Mouse (Mus musculus): ENCODE measurements around the gene Prrg2. TPM values are rescaled to one million over a fixed set of nuclear protein-coding genes. Genes with fewer than 3 reads are reported as not detected.

Gene Prrg2
- polyA plus RNA-seq, 1 experiment from 2014 or later, result 29.5 TPM

DNA sequence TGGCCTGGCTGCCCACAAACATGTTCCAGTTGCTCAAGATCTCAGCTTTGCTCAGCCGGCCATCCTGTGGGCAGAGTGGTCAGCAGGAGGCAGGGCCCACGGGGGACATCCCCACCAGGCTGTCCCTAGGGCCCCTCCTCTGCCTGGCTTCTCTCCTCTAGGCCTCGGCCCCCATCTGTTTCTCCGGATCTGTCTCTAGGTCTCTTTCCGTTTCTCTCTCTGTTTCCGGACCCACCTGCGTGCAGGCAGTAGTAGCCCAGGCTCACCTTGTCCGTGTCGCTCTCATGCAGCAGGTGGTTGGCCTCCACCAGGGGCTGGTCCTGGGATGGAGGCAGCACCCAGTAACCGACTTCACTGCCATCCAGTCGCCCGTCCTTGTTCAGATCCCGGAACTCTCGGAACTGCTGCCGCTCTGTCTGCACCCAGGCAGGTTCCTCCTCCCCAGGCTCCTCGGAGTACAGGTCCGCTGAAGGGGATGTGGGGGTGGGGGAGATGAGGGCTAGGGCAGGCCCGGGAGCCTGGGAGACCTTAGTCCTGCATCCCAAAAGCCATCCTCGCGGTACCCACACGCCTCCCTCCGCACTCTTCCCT is 20.9 kb upstream of the Prrg2 start:
- Histone ChIP-seq H3K36me3 (peaks cover 28% of the 10 kb centered on the region), H3K4me2 (replicated peaks) (0 out of 2 replicates have a peak overlapping the region, but pooled peaks have one; percentile 2), H3K4me3 (replicated peaks) (no peak overlapping the region), H3K9me3 (no peaks in the 10 kb centered on the region), H3K27me3 (replicated peaks) (no peaks in the 10 kb centered on the region), H3K9ac (no peak overlapping the region), H3K4me1 (replicated peaks) (peaks cover 8% of the 10 kb centered on the region; the same call in 1 of the 2 replicates), H3K27ac (0 out of 2 replicates have a peak overlapping the region, but pooled peaks have one; percentile 28)
- 82% methylated on average over 22 of the region's 22 CpGs for WGBS
- ATAC-seq, result no peak

DNA sequence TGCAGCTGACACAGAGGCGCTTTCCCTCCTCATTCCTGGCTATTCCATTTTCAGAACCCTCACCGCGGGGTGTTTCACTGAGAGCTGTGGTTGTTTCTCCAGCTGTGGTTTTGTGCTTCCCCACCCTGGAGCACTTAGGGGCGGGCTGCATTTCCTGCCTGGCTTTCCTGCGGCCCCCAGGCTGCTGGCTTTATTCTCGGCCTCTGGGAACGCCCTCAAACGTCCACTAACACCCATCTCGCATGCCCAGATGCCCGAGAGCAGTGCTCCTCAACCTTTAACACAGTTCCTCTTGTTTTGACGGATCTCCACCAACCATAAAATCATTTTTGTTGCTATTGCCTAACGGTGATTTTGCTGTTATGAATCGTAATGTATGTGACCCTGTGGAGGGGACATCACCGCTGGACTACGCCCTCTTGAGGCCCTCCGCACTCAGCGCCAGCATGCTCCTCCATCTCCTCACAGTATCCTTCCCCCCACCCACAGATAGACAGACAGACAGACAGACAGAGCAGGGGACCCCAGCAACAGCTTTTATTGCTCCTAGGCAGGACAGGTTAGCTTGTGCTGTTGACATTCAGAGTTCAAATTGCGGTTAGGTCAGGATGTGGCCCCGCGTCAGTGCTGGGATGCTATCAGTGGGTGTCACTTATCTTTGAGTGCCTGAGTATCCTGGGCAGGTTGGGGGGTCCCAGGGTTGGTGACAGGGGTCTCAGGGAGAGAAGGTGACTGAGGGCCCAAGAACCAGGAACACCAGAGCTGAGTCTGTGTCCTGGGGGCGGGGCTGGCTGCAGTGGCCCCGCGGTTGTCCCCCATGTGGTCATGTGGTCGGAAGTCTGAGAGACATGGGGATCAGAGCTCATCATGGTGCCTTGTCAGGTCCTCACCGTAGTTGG is 20.2 kb upstream of the Prrg2 start:
- whole genome bisulfite sequencing, result 60% methylated on average over 25 of the region's 25 CpGs
- Histone ChIP-seq H3K27ac (peak overlapping the region; percentile 27; the same call in 1 of the 2 replicates), H3K4me2 (replicated peaks) (peak overlapping the region; percentile 36), H3K4me3 (replicated peaks) (no peak overlapping the region), H3K9me3 (no peaks in the 10 kb centered on the region), H3K9ac (no peak overlapping the region), H3K4me1 (replicated peaks) (peaks cover 8% of the 10 kb centered on the region; the same call in 1 of the 2 replicates), H3K36me3 (peaks cover 26% of the 10 kb centered on the region), H3K27me3 (replicated peaks) (no peaks in the 10 kb centered on the region)
- peak; percentile 27; the same call in 1 of the 2 replicates for ATAC-seq

DNA sequence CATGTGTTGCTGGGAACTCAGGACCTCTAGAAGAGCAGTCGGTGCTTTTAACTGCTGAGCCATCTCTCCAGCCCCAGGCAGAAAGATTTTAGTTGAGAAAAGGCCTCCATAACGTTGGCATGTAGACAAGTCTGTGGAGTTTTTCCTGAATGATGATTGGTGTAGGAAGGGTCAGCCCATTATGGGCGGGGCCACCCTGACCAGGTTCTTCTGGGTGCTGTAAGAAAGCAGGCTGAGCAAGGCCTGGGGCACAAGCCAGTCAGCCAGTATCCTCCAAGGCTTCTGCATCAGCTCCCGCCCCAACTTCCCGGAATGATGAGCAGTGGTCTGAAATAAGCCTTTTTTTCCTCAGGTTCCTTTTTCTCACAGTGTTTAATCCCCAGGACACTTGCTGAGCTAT is 18.5 kb upstream of the Prrg2 start:
- Histone ChIP-seq H3K36me3 (peaks cover 22% of the 10 kb centered on the region), H3K27me3 (replicated peaks) (no peaks in the 10 kb centered on the region), H3K27ac (no peak overlapping the region), H3K9ac (no peak overlapping the region), H3K4me2 (replicated peaks) (no peak overlapping the region), H3K9me3 (no peaks in the 10 kb centered on the region), H3K4me1 (replicated peaks) (peaks cover 8% of the 10 kb centered on the region; the same call in 1 of the 2 replicates), H3K4me3 (replicated peaks) (no peak overlapping the region)
- 58% methylated on average over 5 of the region's 5 CpGs for WGBS
- ATAC-seq, result no peak

DNA sequence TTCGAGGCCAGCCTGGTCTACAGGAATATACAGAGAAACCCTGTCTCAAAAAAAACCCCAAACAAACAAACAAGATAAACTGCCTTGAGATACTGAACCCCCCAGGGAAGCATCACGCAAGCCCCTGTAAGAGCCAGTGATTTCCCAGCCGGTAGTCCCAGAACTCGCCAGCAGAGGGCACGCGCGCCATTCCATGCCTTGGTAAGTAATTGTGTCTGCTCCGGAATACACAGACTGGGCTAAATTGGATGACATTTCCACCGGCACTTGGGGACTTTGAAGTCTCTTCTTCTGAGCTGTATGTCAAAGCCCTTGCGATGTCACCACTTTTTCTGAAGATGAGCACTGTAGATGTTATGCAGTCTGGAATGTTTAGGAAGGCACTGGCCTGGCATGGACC is 17.4 kb upstream of the Prrg2 start:
- H3K9me3 ChIP-seq, result no peaks in the 10 kb centered on the region
- H3K27me3 ChIP-seq (replicated peaks), result no peaks in the 10 kb centered on the region
- no peak overlapping the region for H3K4me3 ChIP-seq (replicated peaks)
- H3K4me1 ChIP-seq (replicated peaks), result peaks cover 8% of the 10 kb centered on the region; the same call in 1 of the 2 replicates
- no peak overlapping the region for H3K4me2 ChIP-seq (replicated peaks)
- under 1% methylated on average over 10 of the region's 10 CpGs for WGBS
- no peak for ATAC-seq
- H3K27ac ChIP-seq, result no peak overlapping the region
- H3K36me3 ChIP-seq, result peaks cover 27% of the 10 kb centered on the region
- no peak overlapping the region for H3K9ac ChIP-seq

DNA sequence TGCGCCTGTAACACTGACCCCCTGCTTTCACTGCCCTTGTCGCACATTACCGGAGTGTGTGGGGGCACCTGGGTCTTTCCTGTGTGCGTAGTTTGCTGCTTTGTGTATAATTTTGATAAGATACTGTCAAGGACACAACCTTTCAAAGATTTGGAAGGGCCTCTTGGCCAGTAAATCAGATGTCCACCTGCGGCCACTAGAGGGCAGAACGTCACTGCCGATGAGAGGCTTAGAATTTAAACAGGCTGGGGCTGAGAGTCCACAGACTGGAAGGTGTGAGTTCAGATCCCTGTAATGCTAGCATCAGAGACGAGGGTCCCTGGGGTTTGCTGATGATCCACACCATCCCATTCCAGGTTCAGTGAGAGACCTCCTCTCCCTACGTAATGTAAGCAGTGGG is 16.0 kb upstream of the Prrg2 start:
- 28% methylated on average over 9 of the region's 9 CpGs for WGBS
- Histone ChIP-seq H3K4me3 (replicated peaks) (no peak overlapping the region), H3K9ac (no peak overlapping the region), H3K4me1 (replicated peaks) (peaks cover 8% of the 10 kb centered on the region; the same call in 1 of the 2 replicates), H3K9me3 (no peaks in the 10 kb centered on the region), H3K27ac (no peak overlapping the region), H3K36me3 (peaks cover 26% of the 10 kb centered on the region), H3K27me3 (replicated peaks) (no peaks in the 10 kb centered on the region), H3K4me2 (replicated peaks) (no peak overlapping the region)
- no peak; the same call in 1 of the 2 replicates for ATAC-seq

DNA sequence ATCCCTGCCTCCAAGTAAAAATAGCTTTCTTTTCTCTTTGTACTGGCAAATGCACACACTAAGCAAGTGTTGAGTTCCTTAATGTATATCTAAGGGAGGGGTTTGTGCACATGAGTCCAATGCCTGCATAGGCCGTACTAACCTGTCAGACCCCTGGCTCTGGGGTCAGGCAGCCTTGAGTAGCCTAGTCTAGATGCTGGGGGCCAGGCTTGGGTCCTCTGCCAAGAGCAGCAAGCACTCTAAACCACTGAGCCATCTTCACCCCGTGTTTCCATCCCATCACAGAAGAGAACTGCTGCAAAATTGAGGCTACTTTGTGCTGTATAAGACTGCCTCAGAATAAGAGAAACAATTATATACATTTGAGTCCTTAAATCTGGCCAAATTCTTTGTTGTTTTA is 15.4 kb upstream of the Prrg2 start:
- Histone ChIP-seq H3K4me2 (replicated peaks) (no peak overlapping the region), H3K9me3 (no peaks in the 10 kb centered on the region), H3K9ac (no peak overlapping the region), H3K27ac (no peak overlapping the region), H3K27me3 (replicated peaks) (no peaks in the 10 kb centered on the region), H3K36me3 (peaks cover 24% of the 10 kb centered on the region), H3K4me1 (replicated peaks) (peaks cover 3% of the 10 kb centered on the region; the same call in 1 of the 2 replicates), H3K4me3 (replicated peaks) (no peak overlapping the region)
- 90% methylated on average over 2 of the region's 2 CpGs for WGBS
- no peak for ATAC-seq

DNA sequence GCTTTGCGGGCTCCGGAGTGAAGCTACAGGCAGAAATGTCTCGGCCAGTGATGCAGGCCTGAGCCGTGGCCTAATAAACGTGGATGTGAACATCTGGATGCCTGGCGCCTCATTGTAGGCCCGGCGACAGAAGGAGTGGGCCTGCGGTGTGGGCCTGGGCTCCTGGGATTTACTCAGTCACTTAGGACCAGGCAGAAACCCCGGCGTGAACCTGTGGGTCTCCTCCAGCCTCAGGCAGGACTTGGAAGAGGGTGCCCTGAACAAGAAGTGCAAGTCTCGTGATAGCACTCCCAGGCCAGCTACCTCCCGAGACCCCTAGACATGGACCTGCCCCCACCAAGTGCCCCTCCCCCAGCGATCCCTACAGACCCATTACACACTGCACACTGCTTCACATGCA is 14.8 kb upstream of the Prrg2 start:
- WGBS, result 85% methylated on average over 14 of the region's 14 CpGs

DNA sequence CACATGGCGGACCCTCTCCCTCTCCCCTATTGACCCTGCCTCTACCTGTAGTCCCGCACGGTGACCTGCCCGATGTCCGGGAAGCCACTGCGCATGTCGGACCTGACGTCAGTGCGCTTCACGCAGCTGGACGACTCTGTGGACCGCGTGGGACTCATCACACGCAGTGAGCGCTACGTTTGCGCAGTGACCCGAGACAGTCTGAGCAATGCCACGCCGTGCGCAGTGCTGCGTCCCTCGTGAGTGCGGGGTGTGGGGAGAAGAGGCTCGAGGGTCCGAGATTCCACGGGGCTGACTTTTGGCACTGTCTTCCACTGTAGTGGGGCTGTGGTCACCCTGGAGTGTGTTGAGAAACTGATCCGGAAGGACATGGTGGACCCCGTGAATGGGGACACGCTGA is 14.0 kb upstream of the Prrg2 start:
- ATAC-seq, result no peak
- peaks cover 24% of the 10 kb centered on the region for H3K36me3 ChIP-seq

More for the DNA sequence above, 14.8 kb upstream of the Prrg2 start:
- Histone ChIP-seq H3K4me3 (replicated peaks) (no peak overlapping the region), H3K9me3 (no peaks in the 10 kb centered on the region), H3K36me3 (peaks cover 24% of the 10 kb centered on the region), H3K27ac (no peak overlapping the region), H3K9ac (no peak overlapping the region), H3K4me1 (replicated peaks) (no peaks in the 10 kb centered on the region; the same call in 1 of the 2 replicates), H3K4me2 (replicated peaks) (no peak overlapping the region), H3K27me3 (replicated peaks) (no peaks in the 10 kb centered on the region)
- no peak for ATAC-seq

DNA sequence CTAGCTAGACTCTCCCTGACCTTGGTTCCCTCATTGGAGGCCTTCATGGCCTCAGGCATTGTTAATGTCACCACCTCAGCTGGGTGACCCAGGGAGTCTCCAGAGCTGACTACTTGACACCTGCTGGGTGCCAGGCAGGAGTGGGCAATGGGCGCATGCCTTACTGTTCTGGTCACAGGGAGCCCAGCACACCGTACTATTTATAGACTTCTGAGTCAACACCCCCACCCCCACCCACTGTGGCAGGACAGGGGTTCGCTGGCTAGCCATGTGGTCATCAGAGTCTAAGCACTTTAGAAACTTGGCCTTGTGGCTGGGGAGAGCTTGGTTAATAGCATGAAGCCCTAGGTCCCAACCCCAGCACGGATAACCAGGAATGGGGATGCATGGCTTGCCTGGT is 12.9 kb upstream of the Prrg2 start:
- Histone ChIP-seq H3K36me3 (peaks cover 21% of the 10 kb centered on the region), H3K27me3 (replicated peaks) (no peaks in the 10 kb centered on the region), H3K9ac (no peak overlapping the region), H3K4me3 (replicated peaks) (no peak overlapping the region), H3K9me3 (no peaks in the 10 kb centered on the region), H3K4me2 (replicated peaks) (no peak overlapping the region), H3K27ac (no peak overlapping the region), H3K4me1 (replicated peaks) (no peaks in the 10 kb centered on the region; the same call in 1 of the 2 replicates)
- 74% methylated on average over 4 of the region's 4 CpGs for WGBS
- no peak for ATAC-seq

More for the DNA sequence above, 14.0 kb upstream of the Prrg2 start:
- Histone ChIP-seq H3K4me2 (replicated peaks) (no peak overlapping the region), H3K4me3 (replicated peaks) (no peak overlapping the region), H3K27ac (no peak overlapping the region), H3K9me3 (no peaks in the 10 kb centered on the region), H3K4me1 (replicated peaks) (no peaks in the 10 kb centered on the region; the same call in 1 of the 2 replicates), H3K9ac (no peak overlapping the region), H3K27me3 (replicated peaks) (no peaks in the 10 kb centered on the region)
- WGBS, result 92% methylated on average over 30 of the region's 30 CpGs

DNA sequence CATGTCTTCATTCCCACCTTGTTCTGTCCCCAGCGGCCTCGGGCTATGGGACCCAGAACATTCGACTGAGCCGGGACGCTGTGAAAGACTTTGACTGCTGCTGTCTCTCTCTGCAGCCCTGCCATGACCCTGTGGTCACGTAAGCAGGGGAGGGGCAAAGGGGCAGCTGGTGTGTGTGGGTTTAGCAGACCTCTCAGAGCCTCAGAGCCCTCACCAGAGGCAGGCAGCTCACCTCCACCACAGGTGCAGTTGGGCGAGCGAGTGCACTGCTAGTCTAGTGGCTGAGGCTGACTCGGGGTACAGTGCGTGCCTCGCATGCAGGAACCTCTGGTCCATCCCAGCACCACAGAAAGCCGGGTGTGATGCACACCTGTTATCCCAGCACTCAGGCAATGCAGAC is 11.5 kb upstream of the Prrg2 start:
- Histone ChIP-seq H3K9me3 (no peaks in the 10 kb centered on the region), H3K4me3 (replicated peaks) (no peak overlapping the region), H3K27ac (no peak overlapping the region), H3K4me1 (replicated peaks) (no peaks in the 10 kb centered on the region), H3K36me3 (peaks cover 21% of the 10 kb centered on the region), H3K27me3 (replicated peaks) (no peaks in the 10 kb centered on the region), H3K4me2 (replicated peaks) (no peak overlapping the region), H3K9ac (no peak overlapping the region)
- WGBS, result 90% methylated on average over 12 of the region's 12 CpGs
- no peak for ATAC-seq

DNA sequence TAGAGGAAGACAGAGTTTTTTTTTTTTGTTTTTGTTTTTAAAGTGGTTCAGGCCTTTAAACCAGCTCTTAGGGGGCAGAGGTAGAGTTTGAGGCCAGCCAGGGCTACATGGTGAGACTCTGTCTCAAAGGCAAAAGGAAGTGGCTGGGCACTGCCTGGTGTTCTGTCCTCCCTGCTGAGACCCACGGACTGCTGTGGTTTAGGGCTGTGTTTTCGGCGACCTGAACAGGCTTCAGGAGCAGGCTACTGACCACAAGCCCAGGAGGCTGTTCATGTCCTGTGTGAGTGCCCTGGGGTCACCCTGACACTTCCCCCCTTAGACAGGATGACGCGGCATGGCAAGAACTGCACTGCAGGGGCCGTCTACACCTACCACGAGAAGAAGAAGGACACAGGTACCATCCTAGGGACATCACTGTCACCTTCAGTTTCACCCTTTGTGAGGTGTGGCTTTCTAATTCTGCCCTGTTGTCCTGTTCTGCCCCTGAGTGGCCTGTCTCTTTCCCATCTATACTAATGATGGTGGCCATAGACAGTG is 10.8 kb upstream of the Prrg2 start:
- no peaks in the 10 kb centered on the region for H3K9me3 ChIP-seq
- no peaks in the 10 kb centered on the region for H3K27me3 ChIP-seq (replicated peaks)
- H3K36me3 ChIP-seq, result peaks cover 21% of the 10 kb centered on the region
- no peak for ATAC-seq
- H3K9ac ChIP-seq, result no peak overlapping the region
- 80% methylated on average over 7 of the region's 7 CpGs for WGBS
- no peak overlapping the region for H3K4me3 ChIP-seq (replicated peaks)
- no peak overlapping the region for H3K4me2 ChIP-seq (replicated peaks)
- no peak overlapping the region for H3K27ac ChIP-seq
- H3K4me1 ChIP-seq (replicated peaks), result no peaks in the 10 kb centered on the region

DNA sequence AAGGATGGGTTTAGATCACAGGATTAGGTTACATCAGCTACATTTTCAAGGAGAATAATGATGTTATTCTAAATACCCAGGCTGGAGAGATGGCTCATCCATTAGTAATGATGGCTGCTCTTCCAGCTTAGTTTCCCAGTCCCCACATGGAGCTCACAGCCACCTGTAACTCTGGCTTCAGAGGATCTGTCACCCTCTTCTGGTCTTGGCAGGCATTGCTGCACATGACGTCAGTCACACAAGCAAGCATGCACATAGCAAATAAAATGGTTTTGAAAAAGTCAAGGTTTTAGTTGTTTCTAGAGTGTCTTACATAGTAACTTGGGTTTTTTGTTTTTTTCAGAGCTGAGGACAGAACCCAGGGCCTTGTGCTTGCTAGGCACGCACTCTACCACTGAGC is 9.8 kb upstream of the Prrg2 start:
- no peak for ATAC-seq
- Histone ChIP-seq H3K27ac (no peak overlapping the region), H3K27me3 (replicated peaks) (no peaks in the 10 kb centered on the region), H3K4me2 (replicated peaks) (no peak overlapping the region), H3K4me1 (replicated peaks) (no peaks in the 10 kb centered on the region), H3K4me3 (replicated peaks) (no peak overlapping the region), H3K9ac (no peak overlapping the region), H3K36me3 (peaks cover 17% of the 10 kb centered on the region), H3K9me3 (no peaks in the 10 kb centered on the region)
- WGBS, result 81% methylated on average over 2 of the region's 2 CpGs
